Mouse (Mus musculus) layer of hippocampus, adult 9-11 months (tissue): ENCODE data around the gene Platr25.
"Not testable (repeated sequence)": the region's sequence is repeated elsewhere in the genome, so short reads cannot be mapped to it uniquely, and the experiment has no call there.

Experiments
- DNase-seq: peaks from one replicate; pipeline ENCODE4 v3.0.0; 2022

The Platr25 gene

GRCm38 (mm10) chr13:62760432-62761415 lies at the start of gene Platr25:
Gene Platr25 (minus strand): TSS chr13:62760709.
- peak; percentile 69 for DNase-seq

GRCm38 (mm10) chr13:62807981-62808380 lies 47.5 kb upstream of the Platr25 start:
- DNase-seq = not testable (repeated sequence)

GRCm38 (mm10) chr13:62786135-62786493 lies 25.6 kb upstream of the Platr25 start:
- DNase-seq = not testable (repeated sequence)

GRCm38 (mm10) chr13:62785199-62786134 lies 25.0 kb upstream of the Platr25 start, which contains the start of gene Gm5141:
Gene Gm5141 (minus strand): TSS chr13:62785808.
- DNase-seq = peak; percentile 50

- peak; percentile 13 for DNase-seq
These were observed 3.3 kb upstream of the Platr25 start for GRCm38 (mm10) chr13:62763806-62764205.

GRCm38 (mm10) chr13:62733322-62733721 lies 27.2 kb downstream of the Platr25 start:
- no peak for DNase-seq

GRCm38 (mm10) chr13:62712611-62713010 lies 47.9 kb downstream of the Platr25 start:
- DNase-seq = not testable (repeated sequence)

- DNase-seq = not testable (repeated sequence)
These were observed 75.2 kb downstream of the Platr25 start for GRCm38 (mm10) chr13:62685287-62685648.

- peak; percentile 35 for DNase-seq
These were observed 75.8 kb downstream of the Platr25 start for GRCm38 (mm10) chr13:62684608-62685286.

- DNase-seq = no peak
These were observed 107.2 kb downstream of the Platr25 start for GRCm38 (mm10) chr13:62653369-62653743.

- peak; percentile 82 for DNase-seq
These were observed 107.7 kb downstream of the Platr25 start for GRCm38 (mm10) chr13:62652681-62653368.

GRCm38 (mm10) chr13:62627071-62627470 lies 133.4 kb downstream of the Platr25 start:
- DNase-seq = not testable (repeated sequence)

GRCm38 (mm10) chr13:62624277-62624665 lies 136.2 kb downstream of the Platr25 start:
- DNase-seq = not testable (repeated sequence)

- peak; percentile 85 for DNase-seq
These were observed 136.8 kb downstream of the Platr25 start, which contains the start of gene 6720489N17Rik for GRCm38 (mm10) chr13:62623577-62624276. Gene 6720489N17Rik (minus strand): TSS chr13:62624182.
